Mouse (Mus musculus): ENCODE results near the gene Adgra1.

DNA sequence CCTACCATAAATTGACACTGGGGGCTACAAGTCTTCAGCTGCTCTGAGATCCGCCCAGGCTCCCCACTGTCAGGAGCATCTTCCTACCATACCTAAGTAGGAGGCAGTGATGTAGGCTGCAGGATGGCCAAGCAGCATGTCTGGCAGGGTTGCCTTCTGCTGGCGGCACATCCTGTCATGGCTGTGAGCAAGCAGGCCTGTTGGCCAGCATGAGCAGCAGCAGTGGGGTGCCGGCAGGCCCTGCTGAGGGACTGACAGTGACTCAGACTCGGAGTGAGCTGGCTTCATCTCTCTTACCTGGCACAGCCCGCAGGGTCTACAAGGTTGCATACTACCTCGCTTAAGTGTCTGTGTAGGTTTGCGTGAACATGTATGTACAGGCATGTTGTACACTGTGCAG, 65.5 kb downstream of the Adgra1 start:
- no peak for TF ChIP-seq CTCF (IDR thresholded peaks at IDR 0.05; ENCODE audit: low read depth)
- no peak for TF ChIP-seq EP300 (IDR thresholded peaks at IDR 0.05; ENCODE audit: low read depth)

All from heart, postnatal 0 days (tissue).